Mouse (Mus musculus) left cerebral cortex, postnatal 25 days (tissue): ENCODE results near the gene Dgki. TPM values are rescaled to one million over a fixed set of nuclear protein-coding genes. Genes with fewer than 3 reads are reported as not detected.

ENCODE experiments used
- DNase-seq, 2 experiments: peaks; one replicate each; pipeline ENCODE4 v3.0.0; 2022; ENCODE audit warnings: low spot score in 2 of 2, mixed read lengths in 1 of 2
- intact Hi-C: fragments of 180-260 bp; cut with DNase I; formaldehyde crosslinking; loops from one replicate; pipeline ENCODE4 v1.15.1; 2025
- total RNA-seq, 2 experiments: library from RNA; stranded (reverse); gene quantifications; 2 replicates each; pipeline ENCODE4 v1.2.3; 2021

The Dgki gene
- total RNA-seq, 2 experiments from 2014 or later = 68.5 to 82.6 TPM

DNA sequence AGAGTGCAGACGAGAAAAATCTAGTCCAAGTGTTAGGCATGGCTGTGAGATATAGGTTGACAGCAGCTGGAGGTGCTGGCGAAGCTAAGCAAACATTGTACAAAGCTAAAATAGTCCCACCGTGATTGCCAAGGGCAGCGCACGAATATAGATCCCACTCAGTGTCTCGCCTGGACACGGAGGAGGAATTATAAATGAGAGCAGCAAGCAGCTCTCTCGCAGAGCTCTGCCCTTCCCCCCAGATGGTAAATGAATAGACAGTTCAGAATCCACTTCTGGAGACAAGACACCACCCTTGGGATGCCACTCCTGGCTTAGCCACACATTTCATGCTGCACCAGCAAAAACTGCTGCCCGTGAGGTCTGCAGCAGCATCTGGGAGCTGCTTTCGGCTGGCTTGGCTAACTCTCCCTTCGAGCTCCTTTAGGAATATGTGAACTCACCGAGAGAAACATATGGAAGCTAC lies 203.1 kb downstream of the Dgki start:
- DNase-seq = peak; percentile 46 to 83

DNA sequence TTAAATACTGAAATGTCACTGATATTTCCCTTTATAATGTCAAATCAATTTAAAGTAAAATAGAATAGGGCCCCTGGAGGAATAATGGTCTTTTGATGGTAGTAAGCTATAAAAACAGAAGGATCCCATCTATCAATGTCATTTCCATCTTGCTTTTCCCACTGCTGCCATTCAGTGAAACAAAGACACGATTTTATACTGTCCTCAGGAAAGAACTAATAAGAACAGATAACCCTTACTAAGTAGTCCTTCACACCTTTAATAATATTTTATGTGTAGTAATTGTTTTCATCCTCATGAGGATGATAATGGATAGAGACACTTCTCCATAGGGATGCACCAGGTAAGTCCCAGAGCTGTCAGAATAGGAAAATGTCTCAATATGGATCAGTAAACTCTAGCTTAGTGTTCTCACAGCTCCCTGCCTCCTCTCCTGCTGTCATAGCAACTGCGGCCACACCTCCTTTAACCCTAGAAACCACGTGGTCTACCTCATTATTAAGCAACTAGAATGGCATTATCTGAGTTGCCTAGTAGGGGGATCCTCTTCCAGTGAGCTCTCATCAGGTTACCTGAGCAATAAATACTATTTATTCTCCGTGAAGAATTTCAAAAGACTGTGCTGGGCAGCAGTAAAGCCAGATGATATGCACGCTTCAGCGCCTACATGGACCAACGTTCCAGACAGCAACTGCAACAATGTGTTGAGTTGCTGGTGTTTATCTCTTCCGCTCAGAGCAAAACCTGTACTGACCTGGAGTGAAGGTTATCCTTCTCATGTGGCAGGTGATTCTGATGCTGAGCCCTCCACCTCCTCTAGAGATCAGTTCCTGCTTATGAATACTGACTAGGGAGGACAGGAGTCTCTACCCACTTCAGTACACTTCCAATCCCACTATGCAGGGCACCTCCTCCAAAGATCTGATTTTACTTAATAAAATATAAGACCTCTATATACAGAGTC lies 210.6 kb downstream of the Dgki start:
- intact Hi-C loops = no loop called here
- no peak for DNase-seq

More for the DNA sequence above, 203.1 kb downstream of the Dgki start:
- intact Hi-C loops = loop anchor here (1.0 to 5.0 kb wide), 4 partner anchors 120 to 358 kb away; no protein-coding TSS in a partner anchor

DNA sequence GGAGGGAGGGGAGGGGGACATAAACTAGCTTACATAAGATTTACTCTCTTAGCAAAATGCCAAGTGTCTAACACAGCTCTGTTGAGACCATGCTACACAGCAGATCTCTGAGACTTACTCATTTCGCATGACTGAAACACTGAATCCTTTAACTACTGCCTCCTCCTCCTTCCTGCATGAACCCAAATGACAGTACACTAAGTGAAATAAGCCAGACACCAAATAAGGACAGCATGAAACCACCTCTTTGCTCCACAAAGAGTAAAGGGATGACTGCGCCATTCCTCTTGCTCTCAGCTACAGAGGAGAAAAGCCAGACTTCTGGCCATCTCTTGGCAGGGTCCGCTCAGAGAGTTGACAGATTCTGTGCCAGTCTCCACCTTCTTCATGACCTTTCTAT lies 217.0 kb downstream of the Dgki start:
- intact Hi-C loops = no loop called here
- DNase-seq = peak in 1 of 2 experiments; percentile 27

DNA sequence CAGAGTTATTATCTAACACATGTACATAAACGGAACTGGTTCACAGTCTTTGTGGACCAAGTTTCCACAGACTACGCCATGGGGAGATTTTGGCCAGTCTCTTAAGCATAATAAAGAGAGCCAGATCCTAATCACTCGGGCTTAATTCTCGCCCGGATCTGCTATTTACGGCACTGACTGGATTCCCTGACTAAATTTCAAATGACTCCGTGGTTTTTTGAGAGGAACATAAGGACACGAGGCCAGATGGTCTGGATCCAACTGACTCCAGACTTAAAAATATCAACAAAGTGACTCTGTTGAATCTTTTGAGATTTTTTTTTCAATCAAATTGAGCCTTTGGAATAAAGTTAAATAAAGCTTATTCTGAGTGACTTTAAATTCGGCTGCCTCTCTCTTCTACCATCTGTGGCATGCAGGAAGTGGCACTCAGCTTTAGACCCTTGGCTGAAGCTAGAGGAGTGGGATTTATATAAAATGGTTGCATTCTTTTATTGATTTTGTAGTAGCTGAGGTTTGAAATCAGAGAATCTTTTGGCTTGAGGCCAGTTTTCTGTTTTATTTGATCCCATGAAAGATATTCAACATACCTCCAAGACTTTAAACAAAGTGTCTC lies 227.5 kb downstream of the Dgki start:
- intact Hi-C loops = no loop called here

DNA sequence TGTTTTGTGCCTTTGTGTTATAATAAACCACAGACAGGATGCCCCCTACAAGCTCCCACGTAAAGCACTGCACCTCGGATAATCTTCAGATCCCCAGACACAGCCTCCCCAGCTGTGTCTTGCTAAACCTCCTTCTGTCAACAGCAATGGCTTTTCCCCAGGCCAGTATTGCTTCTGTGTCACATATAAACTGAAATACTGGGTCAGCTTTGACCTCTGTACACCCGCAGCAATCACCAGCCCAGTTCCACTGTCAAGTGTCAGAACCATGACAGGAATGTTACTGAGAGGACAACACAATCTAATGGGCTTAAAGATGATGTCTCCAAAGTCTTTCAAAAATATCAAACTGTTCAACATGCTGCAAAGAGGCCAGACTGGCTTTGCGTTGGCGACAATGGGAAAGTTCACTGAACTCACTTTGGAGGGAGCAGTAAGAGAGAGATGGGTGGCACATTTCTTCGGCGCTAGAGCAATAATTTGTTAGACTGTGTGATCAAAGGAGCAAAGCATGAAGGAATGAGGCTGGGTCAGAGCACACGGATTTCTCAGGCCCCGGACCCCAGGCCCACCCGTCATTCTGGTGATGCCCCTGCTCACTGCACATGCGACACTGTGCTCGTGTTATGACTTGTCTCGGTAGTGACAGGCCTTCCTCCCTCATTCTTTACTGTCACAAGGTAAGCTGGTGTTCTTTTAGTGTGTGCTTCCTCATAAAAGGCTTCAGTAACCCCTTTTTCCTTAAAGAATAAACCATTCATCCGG lies 230.0 kb downstream of the Dgki start:
- intact Hi-C loops = no loop called here
- DNase-seq = no peak

More for the DNA sequence above, 227.5 kb downstream of the Dgki start:
- peak in 1 of 2 experiments; percentile 23 for DNase-seq

DNA sequence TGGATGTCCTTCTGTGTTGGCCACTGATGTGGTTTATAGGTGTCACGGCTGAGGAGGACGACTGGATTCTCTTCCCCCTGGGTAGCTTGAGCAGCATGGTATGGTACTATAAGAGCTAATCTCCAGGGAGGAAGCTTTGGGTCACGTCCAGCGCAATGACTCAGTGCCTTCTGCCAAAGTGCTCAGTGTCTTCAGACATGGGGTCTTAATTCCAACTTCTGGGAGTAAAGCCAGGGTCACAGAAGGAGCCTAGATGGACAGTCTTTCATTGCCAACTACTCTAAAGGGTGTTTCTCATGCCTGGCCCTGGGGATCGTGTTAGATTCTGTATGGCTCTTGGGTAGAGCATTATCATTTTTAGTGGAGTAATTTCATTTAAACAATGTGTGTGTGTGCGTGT lies 231.2 kb downstream of the Dgki start:
- intact Hi-C loops = no loop called here
- no peak for DNase-seq

DNA sequence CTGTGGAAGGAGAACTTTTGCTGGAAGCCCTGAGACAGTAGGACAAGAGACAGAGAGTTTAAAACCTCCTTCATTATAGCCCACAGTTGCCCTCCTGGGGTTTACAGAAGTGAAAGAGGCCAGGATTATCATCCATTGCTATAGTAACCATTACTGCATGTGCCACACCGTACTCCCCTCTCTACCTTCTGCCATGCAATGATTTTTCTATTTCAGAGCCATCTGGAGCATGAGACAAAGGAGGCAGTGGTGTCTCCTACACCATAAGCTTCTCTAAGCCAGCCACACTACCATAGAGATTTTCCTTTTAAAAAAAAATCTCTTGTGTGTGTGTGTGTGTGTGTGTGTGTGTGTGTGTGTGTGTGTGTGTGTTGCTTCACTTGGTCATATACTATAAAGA lies 232.6 kb downstream of the Dgki start:
- no peak for DNase-seq
- intact Hi-C loops = no loop called here

DNA sequence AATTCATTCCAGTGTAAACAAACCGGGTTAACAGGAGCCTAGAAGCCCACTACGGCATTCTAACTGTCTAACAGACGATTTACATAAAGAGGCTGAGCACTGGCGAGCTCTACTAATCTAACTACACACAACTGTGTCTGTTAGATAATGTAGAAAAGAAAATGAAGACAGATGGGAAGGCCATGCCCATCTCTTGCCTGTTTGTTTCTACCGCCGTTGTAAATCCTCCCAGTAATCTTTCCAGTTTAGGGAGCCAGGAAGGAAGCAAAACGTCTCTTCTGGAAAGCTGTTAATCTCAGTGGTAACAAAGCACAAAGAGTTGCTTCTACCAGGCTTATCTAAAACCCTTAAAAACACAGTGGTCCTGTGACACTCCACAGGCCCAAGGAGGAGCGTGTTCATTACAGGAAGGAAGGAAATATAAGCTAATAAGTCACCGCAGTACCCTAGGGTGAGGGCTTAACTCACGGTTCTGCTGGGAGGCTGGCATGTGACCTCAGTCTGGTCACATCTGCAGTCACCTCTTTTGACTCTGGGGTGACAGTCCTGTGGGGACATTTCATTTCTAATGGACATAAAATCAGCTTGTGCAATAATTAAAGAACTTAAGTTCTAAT lies 235.7 kb downstream of the Dgki start:
- intact Hi-C loops = no loop called here
- no peak for DNase-seq

DNA sequence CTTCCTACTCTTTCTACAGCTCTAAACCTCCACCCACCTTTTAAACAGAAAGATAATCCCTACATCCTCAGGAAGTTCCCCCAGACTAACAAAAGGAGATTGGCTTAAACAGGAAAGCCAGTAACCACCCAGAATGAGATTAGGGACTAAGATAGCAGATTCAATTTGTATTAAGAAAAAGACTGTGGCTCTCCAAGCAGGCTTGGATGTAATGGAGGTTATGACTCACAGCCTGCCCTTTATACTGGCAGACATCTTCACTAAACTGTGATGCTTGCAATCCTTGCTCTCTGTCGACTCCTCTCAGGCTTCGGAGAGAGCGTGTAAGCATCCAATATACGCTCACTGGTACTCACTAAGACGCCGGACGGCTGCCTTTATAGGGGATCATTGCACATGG lies 236.7 kb downstream of the Dgki start:
- intact Hi-C loops = no loop called here

DNA sequence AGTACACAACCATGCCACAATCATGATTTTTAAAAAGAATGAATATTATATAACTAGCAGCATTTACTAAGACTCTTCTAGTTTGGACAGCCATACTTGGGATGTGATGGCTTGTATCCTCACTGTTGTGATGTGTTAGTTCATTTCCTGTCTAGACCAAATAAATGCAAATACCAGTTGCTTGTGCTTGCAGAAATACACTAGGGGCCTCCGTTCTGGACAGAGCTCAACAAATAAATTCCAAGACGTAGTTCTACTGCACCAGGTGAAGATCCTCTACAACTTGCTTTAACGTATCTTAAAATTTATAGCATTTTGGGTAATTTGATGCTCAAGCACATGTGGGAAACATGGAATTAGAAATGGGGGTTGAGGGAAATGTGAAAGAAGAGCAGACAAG lies 239.9 kb downstream of the Dgki start:
- intact Hi-C loops = no loop called here

More for the DNA sequence above, 236.7 kb downstream of the Dgki start:
- no peak for DNase-seq

DNA sequence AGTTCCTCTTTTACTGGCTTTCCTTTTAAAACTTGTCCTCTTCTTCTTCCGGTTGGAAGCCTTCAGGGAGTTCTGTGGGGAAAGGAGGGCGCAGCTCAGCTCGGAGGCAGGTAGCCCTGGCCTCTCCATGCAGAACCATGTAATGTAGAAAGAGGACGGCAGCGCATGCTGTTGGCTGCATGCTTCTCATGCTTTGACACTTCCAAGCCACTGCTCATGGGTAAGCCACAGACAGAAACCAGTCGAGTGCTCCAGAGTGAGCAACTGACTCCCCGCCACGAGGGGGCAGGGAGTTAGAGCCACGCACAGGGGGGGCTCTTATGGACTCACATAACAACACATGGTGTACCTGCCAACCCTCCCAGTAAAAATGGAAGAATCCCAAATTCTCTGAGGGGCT lies 242.0 kb downstream of the Dgki start:
- intact Hi-C loops = no loop called here
- no peak for DNase-seq

More for the DNA sequence above, 239.9 kb downstream of the Dgki start:
- no peak for DNase-seq

DNA sequence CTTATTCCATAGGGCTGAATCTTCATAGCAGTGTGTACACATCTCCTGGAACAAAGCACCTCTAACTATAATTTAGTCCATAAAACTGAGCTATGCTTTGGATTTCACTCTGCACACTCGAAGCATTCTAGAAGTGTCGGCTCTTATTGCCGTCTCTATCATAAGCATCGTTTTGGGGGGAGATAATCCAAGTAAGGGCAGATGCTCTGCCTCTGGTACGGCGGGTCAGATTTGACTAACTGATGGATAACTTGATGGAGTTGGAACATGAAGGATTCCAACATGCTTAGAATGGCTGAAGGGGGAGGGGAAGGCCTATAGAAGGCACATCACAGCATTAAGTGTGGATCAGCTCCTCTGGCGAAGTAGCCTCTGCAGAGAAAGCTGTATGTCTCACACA lies 242.4 kb downstream of the Dgki start:
- intact Hi-C loops = no loop called here
- DNase-seq = no peak

DNA sequence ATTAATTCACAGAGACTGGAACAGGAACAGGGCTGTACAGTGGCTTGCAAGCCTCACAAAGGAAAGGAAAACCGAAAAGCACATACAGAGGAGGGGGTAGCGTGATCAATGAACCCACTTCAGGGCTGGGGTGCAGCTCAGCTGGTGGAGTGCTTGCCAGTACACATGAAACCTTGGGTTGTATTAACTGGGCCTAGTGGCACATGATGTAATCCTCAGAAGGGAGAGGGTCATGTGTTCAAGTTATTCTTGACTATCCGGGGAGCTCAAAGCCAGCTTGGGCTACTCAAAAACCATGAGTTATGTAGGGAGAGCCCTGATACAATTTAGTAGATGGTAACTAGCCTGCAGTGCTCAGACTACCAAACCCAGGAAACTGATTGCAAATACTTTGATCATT lies 244.3 kb downstream of the Dgki start:
- intact Hi-C loops = loop anchor here (2.0 kb wide), 1 partner anchor 393 kb away; no protein-coding TSS in a partner anchor
- DNase-seq = no peak

DNA sequence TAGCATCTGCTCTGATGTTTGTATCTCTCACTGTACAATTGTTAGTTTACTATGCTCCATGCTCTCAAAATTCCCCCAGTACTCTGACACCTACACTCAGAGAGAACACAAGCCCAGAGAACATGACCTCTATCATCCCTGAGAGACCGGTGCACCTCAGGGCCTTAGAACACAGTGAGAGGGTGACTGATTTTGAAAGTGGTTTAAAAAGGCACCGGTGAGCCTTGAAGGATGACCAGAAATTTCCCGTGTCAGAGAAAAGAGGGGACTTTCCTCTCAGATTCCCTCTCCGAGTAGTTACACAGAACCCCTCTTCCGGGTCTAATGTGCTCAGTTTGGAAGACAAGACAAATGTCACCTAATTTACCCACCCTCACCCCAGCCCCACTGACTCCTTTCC lies 244.9 kb downstream of the Dgki start:
- intact Hi-C loops = loop anchor here (2.0 kb wide), 1 partner anchor 394 kb away; no protein-coding TSS in a partner anchor
- DNase-seq = no peak

DNA sequence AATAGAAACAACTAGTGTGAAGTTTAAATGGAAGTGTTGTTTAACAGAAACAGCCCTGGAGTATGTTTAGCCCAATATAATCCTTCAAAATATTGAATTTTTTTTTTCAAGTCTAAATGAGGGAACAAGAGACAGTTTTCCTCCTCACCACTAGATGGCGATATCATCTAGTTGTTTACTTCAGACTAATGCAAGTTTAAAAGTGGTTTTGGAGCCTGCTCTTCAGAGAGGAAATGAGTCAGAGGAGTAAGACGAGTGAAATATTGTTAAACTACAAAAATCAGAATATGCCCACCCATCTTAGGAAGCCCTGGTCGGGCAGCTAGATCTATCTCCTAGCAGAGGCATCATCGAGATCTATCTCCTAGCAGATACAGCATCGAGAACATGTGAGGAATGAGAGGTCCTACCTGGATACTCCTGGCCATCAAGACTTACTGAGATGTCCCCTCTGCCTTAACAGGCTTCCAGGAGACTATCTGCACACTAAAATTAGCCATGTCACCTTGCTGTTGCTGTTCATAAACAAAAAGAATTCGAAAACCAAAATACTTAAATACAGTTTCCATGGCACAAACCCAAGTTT lies 245.5 kb downstream of the Dgki start:
- intact Hi-C loops = loop anchor here (1.0 to 2.0 kb wide), 2 partner anchors 297 to 394 kb away; no protein-coding TSS in a partner anchor
- DNase-seq = peak; percentile 54 to 57

DNA sequence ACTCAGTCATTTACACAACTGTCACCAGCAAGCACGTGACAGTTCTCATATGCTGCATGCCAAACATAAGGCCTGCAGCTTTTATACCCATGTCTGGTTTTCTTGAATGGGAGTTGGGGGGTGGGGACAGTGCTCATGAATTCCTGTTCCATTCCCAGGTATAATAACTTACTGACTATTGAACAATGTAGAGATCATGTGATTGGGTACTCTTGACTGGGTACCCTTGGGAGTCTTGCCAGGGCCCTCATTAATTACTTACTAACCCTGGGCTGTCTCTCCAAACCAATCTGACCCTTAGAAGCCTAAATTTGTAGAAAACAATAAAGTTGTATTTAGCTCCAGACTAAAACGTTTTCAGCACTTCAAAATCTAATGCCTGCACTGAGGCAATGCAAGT lies 246.6 kb downstream of the Dgki start:
- intact Hi-C loops = no loop called here
- DNase-seq = no peak

DNA sequence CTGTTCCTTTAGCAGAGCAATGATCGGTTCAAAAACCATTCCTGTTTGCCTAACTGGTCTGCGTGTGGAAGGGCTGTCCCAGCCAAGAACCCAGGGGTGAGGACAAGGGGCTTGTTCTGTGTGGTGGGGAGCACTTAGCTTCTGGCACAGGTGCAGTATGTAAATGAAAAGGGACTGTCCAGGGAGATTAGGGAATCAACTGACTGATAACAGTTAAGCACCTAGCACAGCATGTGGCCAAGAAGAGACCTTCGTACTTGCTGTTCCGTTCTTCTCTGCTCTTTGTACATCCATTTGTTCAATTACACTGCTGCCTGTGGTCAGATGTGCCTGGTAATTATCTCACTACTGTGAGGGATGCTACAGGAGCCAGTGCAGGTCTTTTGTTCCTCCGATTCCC lies 248.3 kb downstream of the Dgki start:
- intact Hi-C loops = no loop called here
- DNase-seq = no peak

DNA sequence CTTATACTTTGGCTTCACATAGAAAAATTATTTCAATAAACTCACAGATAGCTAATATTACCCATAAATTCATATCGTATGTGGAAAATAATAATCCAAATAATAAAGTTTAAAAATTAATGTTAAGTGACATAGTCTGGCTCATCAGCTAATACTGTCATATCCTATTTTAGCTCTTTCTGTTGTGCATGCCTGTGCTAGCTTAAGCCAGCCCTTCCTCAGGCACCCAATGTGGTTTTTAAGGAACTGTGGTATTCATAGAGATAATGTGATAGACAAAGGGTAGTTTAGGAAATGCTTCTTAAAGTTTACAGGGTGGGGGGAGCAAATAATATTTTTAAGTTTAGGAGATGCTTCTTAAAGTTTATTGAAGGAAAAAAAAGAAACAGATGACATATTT lies 248.8 kb downstream of the Dgki start:
- DNase-seq = no peak
- intact Hi-C loops = no loop called here

DNA sequence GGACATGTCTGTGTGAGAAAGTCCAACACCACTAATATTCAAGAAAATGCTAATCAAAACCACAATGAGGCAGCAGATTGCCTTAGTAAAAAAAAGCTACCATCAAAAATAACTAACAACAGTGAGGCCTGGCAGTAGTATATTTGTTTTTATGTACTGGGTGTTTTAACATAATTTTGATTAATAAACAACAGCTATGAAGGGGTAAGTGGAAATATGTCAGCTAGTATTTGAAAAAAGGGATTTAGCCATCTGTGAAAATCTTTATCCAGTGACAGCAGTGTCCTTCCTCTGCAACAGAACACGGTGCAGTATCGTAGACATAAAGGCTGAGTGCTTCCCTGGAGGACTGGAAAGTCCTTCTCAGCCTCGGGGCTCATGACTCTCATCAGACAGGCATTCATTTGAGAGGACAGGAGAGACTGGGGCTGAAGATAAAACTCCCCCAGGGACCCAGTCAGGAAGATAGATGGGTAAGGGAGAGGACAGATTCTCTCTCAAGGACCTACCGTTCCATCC lies 252.3 kb downstream of the Dgki start:
- no peak for DNase-seq
- intact Hi-C loops = loop anchor here (10.0 kb wide), 1 partner anchor 1663 kb away; no protein-coding TSS in a partner anchor
